Mouse (Mus musculus): ENCODE results near the gene Serpinb13.
"Not testable (repeated sequence)": the region's sequence is repeated elsewhere in the genome, so short reads cannot be mapped to it uniquely, and the experiment has no call there.

Serpinb13 gene

DNA sequence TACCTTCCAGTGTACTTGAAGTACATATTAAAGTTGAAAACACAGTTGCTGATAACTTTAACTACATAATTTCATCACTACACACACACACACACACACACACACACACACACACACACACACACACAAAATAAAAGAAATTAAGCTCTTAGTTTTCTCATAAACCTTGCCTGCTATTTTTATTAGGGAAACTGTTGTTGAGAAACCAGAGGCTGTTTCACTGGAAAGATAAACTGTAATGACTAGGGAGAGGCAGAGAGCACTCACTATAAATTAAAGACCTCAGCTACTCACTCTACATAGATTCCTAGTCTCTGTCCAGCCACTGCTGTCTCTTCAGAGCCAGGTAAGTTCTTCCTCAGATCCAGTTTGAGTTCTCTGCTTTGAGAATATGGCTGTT is at the start of gene Serpinb13:
Serpinb13 (plus strand) TSS at position 301 of the 400 bp plus-strand sequence.
- DNase-seq (ENCODE audit: low read depth): no peak

GRCm38 (mm10) chr1:106931954-106932353 is 48.8 kb upstream of the Serpinb13 start:
- no peak for DNase-seq (ENCODE audit: low read depth)

DNA sequence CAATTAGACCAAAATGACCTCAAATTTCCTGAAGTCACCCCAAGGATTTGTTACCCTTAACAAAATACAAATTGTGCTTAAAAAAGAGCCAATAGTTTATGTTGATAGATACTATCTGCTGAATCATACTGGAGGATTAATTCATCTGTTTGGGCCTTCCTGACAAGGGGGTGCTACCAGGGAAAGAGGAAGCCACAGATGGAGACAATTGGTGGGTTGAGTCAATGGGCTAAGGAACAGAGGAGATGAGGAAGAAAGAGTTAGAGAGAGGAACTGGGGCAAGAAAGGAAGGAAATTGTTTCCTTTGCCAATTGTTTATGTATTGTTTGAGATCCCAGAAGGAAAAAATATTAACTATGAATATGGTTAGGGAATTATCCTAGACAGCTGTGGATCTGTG is 47.1 kb upstream of the Serpinb13 start:
- no peak for DNase-seq (ENCODE audit: low read depth)

- DNase-seq (ENCODE audit: low read depth): no peak
Observed at GRCm38 (mm10) chr1:106934265-106934664, 46.5 kb upstream of the Serpinb13 start, which contains the start of gene Serpinb12. TSS of gene Serpinb12 (plus strand) at chr1:106934449.

- DNase-seq (ENCODE audit: low read depth): no peak
Observed at GRCm38 (mm10) chr1:106947217-106947616, 33.6 kb upstream of the Serpinb13 start.

DNA sequence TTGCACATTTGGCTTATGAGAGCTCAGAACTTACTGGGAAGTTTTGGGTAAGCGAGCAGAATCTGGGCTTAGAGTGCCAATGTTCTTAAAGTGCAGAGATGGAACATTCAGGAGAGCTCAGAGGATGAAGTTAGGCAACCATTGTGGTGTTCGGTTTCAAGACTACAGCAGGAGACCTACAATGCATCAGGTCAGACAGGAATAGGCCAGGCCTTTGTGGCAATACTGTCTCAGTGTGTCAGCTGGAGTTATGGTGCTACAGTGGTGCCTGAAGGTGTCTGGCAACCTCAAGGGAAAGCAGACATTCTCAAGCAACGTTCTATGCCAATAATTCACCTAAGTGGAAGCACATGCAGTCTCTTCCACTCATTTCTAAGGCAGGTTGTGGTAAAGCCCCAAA is 20.8 kb upstream of the Serpinb13 start:
- DNase-seq (ENCODE audit: low read depth): no peak

GRCm38 (mm10) chr1:106961023-106961422 is 19.8 kb upstream of the Serpinb13 start:
- peak; percentile 2 for DNase-seq (ENCODE audit: low read depth)

DNA sequence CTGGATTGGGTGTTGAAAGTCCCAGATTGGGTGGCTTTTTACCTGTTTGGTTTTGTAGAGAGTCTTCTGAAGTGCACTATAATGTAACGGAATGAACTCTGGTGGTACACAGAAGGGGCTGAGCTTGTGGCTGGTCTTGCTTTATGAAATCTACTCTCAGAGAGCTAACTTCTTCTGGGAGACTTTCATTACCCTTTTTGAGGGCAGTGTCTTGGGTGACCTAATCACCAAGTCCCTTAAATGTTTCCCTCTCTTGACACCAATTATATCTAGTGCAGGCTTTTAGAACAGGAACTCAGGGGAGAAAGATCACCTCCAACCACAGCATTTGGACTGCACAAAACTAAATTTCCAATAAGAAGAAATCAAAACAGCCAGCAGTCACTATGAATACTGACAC is 2.3 kb downstream of the Serpinb13 start:
- no peak for DNase-seq (ENCODE audit: low read depth)

DNA sequence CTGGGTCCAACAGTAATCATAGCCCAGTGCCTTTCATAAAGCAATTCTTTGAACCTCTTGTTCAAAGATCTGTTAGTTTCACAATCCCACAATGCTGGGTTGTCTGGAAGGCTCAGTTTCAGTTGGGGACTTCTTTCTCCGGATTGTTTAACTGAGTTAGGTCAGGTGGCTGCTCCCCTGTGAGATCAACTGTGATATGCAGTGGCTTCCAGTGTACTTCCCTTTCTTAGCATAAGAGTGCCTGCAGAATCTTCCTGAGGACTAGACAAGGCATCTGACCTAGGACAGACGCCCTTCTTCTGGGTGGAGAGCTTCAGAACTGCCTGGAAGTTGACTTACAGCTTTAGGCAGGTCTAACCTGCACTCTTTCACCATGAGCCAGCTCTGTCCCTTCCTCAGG is 3.1 kb downstream of the Serpinb13 start:
- no peak for DNase-seq (ENCODE audit: low read depth)

DNA sequence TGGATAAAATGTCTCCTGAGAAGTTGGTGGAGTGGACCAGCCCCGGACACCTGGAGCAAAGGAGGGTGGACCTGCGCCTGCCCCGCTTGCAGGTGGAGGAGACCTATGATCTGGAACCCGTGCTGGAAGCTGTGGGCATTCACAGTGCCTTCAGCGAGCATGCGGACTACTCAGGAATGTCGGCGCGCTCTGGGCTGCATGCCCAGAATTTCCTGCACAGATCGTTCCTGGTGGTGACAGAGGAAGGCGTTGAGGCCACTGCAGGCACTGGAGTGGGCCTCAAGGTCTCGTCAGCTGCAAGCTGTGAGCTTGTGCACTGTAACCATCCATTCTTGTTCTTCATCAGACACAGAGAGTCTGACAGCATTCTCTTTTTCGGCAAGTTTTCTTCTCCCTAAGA is 19.6 kb downstream of the Serpinb13 start:
- no peak for DNase-seq (ENCODE audit: low read depth)

DNA sequence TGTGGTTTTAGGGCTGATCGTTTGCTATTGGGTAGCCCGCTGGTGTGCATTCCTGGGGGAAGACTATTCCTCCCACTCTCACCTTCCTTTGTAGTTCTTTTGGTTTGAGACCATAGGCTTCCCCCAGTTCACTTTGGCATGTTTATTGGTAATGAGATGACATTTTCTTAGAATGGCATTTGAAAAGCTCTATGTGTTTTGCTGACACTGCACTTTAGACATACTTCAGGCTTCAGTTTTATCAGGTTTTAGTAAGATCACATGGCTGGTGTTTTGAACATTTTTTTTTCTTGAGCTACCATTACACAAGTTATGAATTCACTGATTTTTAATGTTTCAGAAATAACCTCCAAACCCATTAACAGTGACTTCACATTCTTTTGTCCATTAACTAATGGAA is 21.0 kb downstream of the Serpinb13 start:
- DNase-seq (ENCODE audit: low read depth): no peak

GRCm38 (mm10) chr1:107006316-107006715 is 25.5 kb downstream of the Serpinb13 start:
- DNase-seq (ENCODE audit: low read depth): no peak

DNA sequence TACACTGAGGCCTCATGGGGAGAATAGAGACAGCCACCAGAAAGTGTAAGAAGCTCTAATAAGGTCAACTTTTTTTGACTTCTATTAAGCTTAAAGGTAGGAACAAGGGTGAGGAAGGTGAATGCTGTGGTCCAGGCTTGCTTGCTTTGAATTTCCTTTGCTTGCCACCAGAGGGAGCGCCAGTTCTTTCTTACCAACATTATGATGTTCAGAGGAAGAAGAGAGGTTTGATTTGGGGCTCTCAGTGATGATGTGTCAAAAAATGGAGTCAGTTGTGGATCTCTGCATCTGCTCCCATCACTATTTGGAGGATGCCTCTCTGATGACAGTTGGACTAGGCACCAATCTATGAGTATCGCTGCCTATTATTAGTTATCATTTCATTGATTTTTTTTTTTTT is 33.7 kb downstream of the Serpinb13 start:
- DNase-seq (ENCODE audit: low read depth): peak; percentile 2

GRCm38 (mm10) chr1:107015210-107015609 is 34.4 kb downstream of the Serpinb13 start:
- no peak for DNase-seq (ENCODE audit: low read depth)

- DNase-seq (ENCODE audit: low read depth): no peak
Observed at GRCm38 (mm10) chr1:107025886-107026285, 45.1 kb downstream of the Serpinb13 start.

GRCm38 (mm10) chr1:107034236-107034635 is 53.5 kb downstream of the Serpinb13 start:
- DNase-seq (ENCODE audit: low read depth): not testable (repeated sequence)
